Mouse (Mus musculus) lung, postnatal 0 days (tissue): Measurements from ENCODE around the gene Vgll4.

Source experiments
- CTCF ChIP-seq: IDR thresholded peaks from 2 replicates; pipeline ENCODE4 v1.5.1; 2016; ENCODE audit warnings: antibody characterized with exemption, mild to moderate bottlenecking
- EP300 ChIP-seq: IDR thresholded peaks from 2 replicates; pipeline ENCODE4 v1.6.1; 2016; ENCODE audit warnings: antibody characterized with exemption, mild to moderate bottlenecking, control low read depth

DNA sequence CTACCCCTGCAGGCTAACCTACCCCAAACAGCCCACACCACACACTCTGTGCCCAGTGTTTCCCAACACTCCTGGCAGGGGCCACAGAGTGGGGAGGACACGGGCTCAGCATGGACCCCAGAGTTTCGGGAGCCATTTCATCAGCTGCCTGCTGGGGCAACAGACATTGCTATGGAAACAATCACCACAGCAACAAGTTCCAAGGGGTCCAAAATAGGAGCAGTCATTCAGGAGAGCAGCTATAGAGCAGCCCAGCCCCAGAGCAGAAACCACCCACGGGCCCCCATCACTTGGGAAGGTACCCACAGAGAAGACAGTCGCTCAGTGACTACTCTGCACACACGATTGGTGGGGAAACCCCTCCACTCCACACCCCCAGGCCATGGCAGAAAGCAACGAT, 77.4 kb downstream of the Vgll4 start:
- no peak for TF ChIP-seq CTCF
- no peak for TF ChIP-seq EP300
